Mouse (Mus musculus) stomach, embryonic 16.5 days (tissue): ENCODE measurements around the gene Atg4a-ps. TPM values are rescaled to one million over a fixed set of nuclear protein-coding genes. Genes with fewer than 3 reads are reported as not detected.

Experiments used
- ATAC-seq: fragments of 200-750 bp; cut with Nextera tagmentation; 2 replicates; pipeline ENCODE4 v1.8.0; 2017; ENCODE audit warnings: moderate number of reproducible peaks, moderate TSS enrichment; ENCODE audit not compliant: insufficient read depth, low FRiP score
- H3K27ac ChIP-seq: fragments of 300-500 bp; sonication (generic); 2 replicates; pipeline ENCODE4 v1.5.1; 2014; ENCODE audit warnings: low read length
- H3K27me3 ChIP-seq: fragments of 300-500 bp; sonication (generic); 2 replicates; pipeline ENCODE4 v1.6.1; 2014; ENCODE audit warnings: low read length, control low read depth, mixed read lengths; ENCODE audit not compliant: control insufficient read depth, insufficient read depth
- H3K36me3 ChIP-seq: fragments of 300-500 bp; sonication (generic); 2 replicates; pipeline ENCODE4 v1.6.1; 2014; ENCODE audit warnings: low read length; ENCODE audit not compliant: control insufficient read depth, insufficient read depth
- H3K4me1 ChIP-seq: fragments of 300-500 bp; sonication (generic); 2 replicates; pipeline ENCODE4 v1.6.1; 2014; ENCODE audit warnings: low read length, control low read depth, mixed read lengths; ENCODE audit not compliant: control insufficient read depth, insufficient read depth
- H3K4me2 ChIP-seq: fragments of 300-500 bp; sonication (generic); 2 replicates; pipeline ENCODE4 v1.6.1; 2014; ENCODE audit warnings: low read depth, low read length, mixed read lengths
- H3K4me3 ChIP-seq: fragments of 300-500 bp; sonication (generic); replicated peaks from 2 replicates; pipeline ENCODE4 v1.5.1; 2014; ENCODE audit warnings: mild to moderate bottlenecking, low read length
- H3K9ac ChIP-seq: fragments of 300-500 bp; sonication (generic); 2 replicates; pipeline ENCODE4 v1.6.1; 2014; ENCODE audit warnings: low read length
- H3K9me3 ChIP-seq: fragments of 300-500 bp; sonication (generic); replicated peaks from 2 replicates; pipeline ENCODE4 v1.6.1; 2016; ENCODE audit warnings: low read length, control low read depth; ENCODE audit not compliant: control insufficient read depth
- WGBS: fragments of 180-500 bp; shearing (Covaris S2); extraction: QIAGEN DNeasy Blood & Tissue Kit; methylation state at CpG from one replicate; pipeline ENCODE4 v1.1.7; 2014; 5-methylcytosine and 5-hydroxymethylcytosine counted together
- polyA plus RNA-seq: library from polyadenylated mRNA; unstranded; fragments of >200 nt; fragmentation: Nextera tagmentation; extraction: Ambion mirVana; gene quantifications from 2 replicates; pipeline ENCODE4 v1.2.1, GENCODE M21; 2015

Atg4a-ps gene
- polyA plus RNA-seq, 1 experiment from 2014 or later = 0.12 TPM

GRCm38 (mm10) chr3:103623893-103624470 is 21.9 kb downstream of the Atg4a-ps start:
- Histone ChIP-seq H3K4me3 (no peak overlapping the region), H3K36me3 (no peaks in the 10 kb centered on the region), H3K4me1 (no peaks in the 10 kb centered on the region), H3K27ac (no peak overlapping the region), H3K9ac (no peak overlapping the region), H3K4me2 (no peak overlapping the region), H3K9me3 (no peaks in the 10 kb centered on the region), H3K27me3 (no peaks in the 10 kb centered on the region)
- ATAC-seq = no peak
- 86% methylated on average over 10 of the region's 10 CpGs for WGBS

GRCm38 (mm10) chr3:103620101-103620500 is 25.8 kb downstream of the Atg4a-ps start:
- Histone ChIP-seq H3K4me1 (no peaks in the 10 kb centered on the region), H3K4me3 (no peak overlapping the region), H3K9ac (no peak overlapping the region), H3K9me3 (no peaks in the 10 kb centered on the region), H3K27ac (no peak overlapping the region), H3K36me3 (no peaks in the 10 kb centered on the region), H3K27me3 (no peaks in the 10 kb centered on the region), H3K4me2 (no peak overlapping the region)
- WGBS = 66% methylated on average over 11 of the region's 11 CpGs
- no peak for ATAC-seq

GRCm38 (mm10) chr3:103616981-103617380 is 28.9 kb downstream of the Atg4a-ps start:
- no peak for ATAC-seq
- WGBS = 40% methylated on average over 6 of the region's 6 CpGs

GRCm38 (mm10) chr3:103615621-103616020 is 30.2 kb downstream of the Atg4a-ps start:
- no peaks in the 10 kb centered on the region for H3K4me1 ChIP-seq
- H3K27me3 ChIP-seq = no peaks in the 10 kb centered on the region
- no peak overlapping the region for H3K27ac ChIP-seq
- ATAC-seq = no peak
- no peaks in the 10 kb centered on the region for H3K36me3 ChIP-seq
- 70% methylated on average over 4 of the region's 4 CpGs for whole genome bisulfite sequencing
- no peak overlapping the region for H3K4me3 ChIP-seq
- H3K4me2 ChIP-seq = no peak overlapping the region
- H3K9me3 ChIP-seq = no peaks in the 10 kb centered on the region
- no peak overlapping the region for H3K9ac ChIP-seq

More at GRCm38 (mm10) chr3:103616981-103617380, 28.9 kb downstream of the Atg4a-ps start:
- no peaks in the 10 kb centered on the region for H3K9me3 ChIP-seq
- H3K4me2 ChIP-seq = no peak overlapping the region
- no peaks in the 10 kb centered on the region for H3K27me3 ChIP-seq
- no peak overlapping the region for H3K27ac ChIP-seq
- H3K9ac ChIP-seq = no peak overlapping the region
- no peaks in the 10 kb centered on the region for H3K4me1 ChIP-seq
- no peak overlapping the region for H3K4me3 ChIP-seq
- no peaks in the 10 kb centered on the region for H3K36me3 ChIP-seq

GRCm38 (mm10) chr3:103612636-103613355 is 33.1 kb downstream of the Atg4a-ps start:
- H3K4me3 ChIP-seq = no peak overlapping the region
- no peaks in the 10 kb centered on the region for H3K27me3 ChIP-seq
- no peak overlapping the region for H3K4me2 ChIP-seq
- H3K9ac ChIP-seq = no peak overlapping the region
- no peaks in the 10 kb centered on the region for H3K36me3 ChIP-seq
- 61% methylated on average over 9 of the region's 9 CpGs for WGBS
- H3K27ac ChIP-seq = no peak overlapping the region
- H3K4me1 ChIP-seq = no peaks in the 10 kb centered on the region
- H3K9me3 ChIP-seq = no peaks in the 10 kb centered on the region
- ATAC-seq = no peak

GRCm38 (mm10) chr3:103610231-103610630 is 35.6 kb downstream of the Atg4a-ps start:
- 86% methylated on average over 5 of the region's 5 CpGs for WGBS
- no peaks in the 10 kb centered on the region for H3K9me3 ChIP-seq
- no peak overlapping the region for H3K4me2 ChIP-seq
- no peak overlapping the region for H3K4me3 ChIP-seq
- H3K27ac ChIP-seq = no peak overlapping the region
- no peak overlapping the region for H3K9ac ChIP-seq
- no peaks in the 10 kb centered on the region for H3K4me1 ChIP-seq
- H3K36me3 ChIP-seq = no peaks in the 10 kb centered on the region
- no peak for ATAC-seq
- H3K27me3 ChIP-seq = no peaks in the 10 kb centered on the region

GRCm38 (mm10) chr3:103606660-103607595 is 38.9 kb downstream of the Atg4a-ps start:
- no peak overlapping the region for H3K9ac ChIP-seq
- no peak overlapping the region for H3K27ac ChIP-seq
- H3K4me3 ChIP-seq = no peak overlapping the region
- no peaks in the 10 kb centered on the region for H3K4me1 ChIP-seq
- ATAC-seq = no peak
- no peaks in the 10 kb centered on the region for H3K27me3 ChIP-seq
- WGBS = 82% methylated on average over 13 of the region's 13 CpGs
- H3K36me3 ChIP-seq = no peaks in the 10 kb centered on the region
- no peak overlapping the region for H3K4me2 ChIP-seq
- no peaks in the 10 kb centered on the region for H3K9me3 ChIP-seq

- Histone ChIP-seq H3K4me2 (no peak overlapping the region), H3K27me3 (no peaks in the 10 kb centered on the region), H3K9me3 (no peaks in the 10 kb centered on the region), H3K27ac (no peak overlapping the region), H3K4me3 (no peak overlapping the region), H3K9ac (no peak overlapping the region), H3K4me1 (no peaks in the 10 kb centered on the region), H3K36me3 (no peaks in the 10 kb centered on the region)
- ATAC-seq = no peak
- WGBS = 85% methylated on average over 6 of the region's 6 CpGs
Measured at GRCm38 (mm10) chr3:103606045-103606597, 39.7 kb downstream of the Atg4a-ps start.
